Mouse (Mus musculus) gastrocnemius, postnatal 36 days (tissue): ENCODE results near the gene Tmem138. TPM values are rescaled to one million over a fixed set of nuclear protein-coding genes. Genes with fewer than 3 reads are reported as not detected.

Source experiments
- total RNA-seq, 2 experiments: library from RNA; stranded (reverse); gene quantifications; 2 replicates each; pipeline ENCODE4 v1.2.3; 2021

Tmem138 gene
- total RNA-seq, 2 experiments from 2014 or later = 0.71 to 0.94 TPM

Other genes with a start within 250 kb of the Tmem138 start
- 1 to 10 TPM; 2.3 to 2.5 TPM for gene Syt7, start 188.3 kb downstream of the Tmem138 start, total RNA-seq
- gene Lrrc10b, start 119.9 kb downstream of the Tmem138 start, total RNA-seq = under 1 TPM; 0.23 to 0.27 TPM
- under 1 TPM; 0.46 to 0.49 TPM for gene Ppp1r32, start 94.4 kb downstream of the Tmem138 start, total RNA-seq
- gene Cpsf7, start 52.1 kb downstream of the Tmem138 start, total RNA-seq = 10 to 100 TPM; 15.7 to 19.1 TPM
- gene Sdhaf2, start 51.2 kb downstream of the Tmem138 start, total RNA-seq = 10 to 100 TPM; 49.3 to 49.6 TPM
- 1 to 10 TPM; 1.8 to 2.7 TPM for gene Tmem216, start 21.1 kb downstream of the Tmem138 start, total RNA-seq
- gene Cyb561a3, start 190 bp downstream of the Tmem138 start, total RNA-seq = 1 to 10 TPM; 5.4 to 5.8 TPM
- 100 to 1,000 TPM; 111 to 120 TPM for gene Ddb1, start 28.0 kb upstream of the Tmem138 start, total RNA-seq
- 1 to 10 TPM; 2.4 to 4.0 TPM for gene Tkfc, start 28.3 kb upstream of the Tmem138 start, total RNA-seq
- not detected for gene Vwce, start 56.9 kb upstream of the Tmem138 start, total RNA-seq
- not detected for gene Pga5, start 100.7 kb upstream of the Tmem138 start, total RNA-seq
- 10 to 100 TPM; 16.1 to 21.6 TPM for gene Vps37c, start 111.4 kb upstream of the Tmem138 start, total RNA-seq
- gene Cd5, start 161.6 kb upstream of the Tmem138 start, total RNA-seq = under 1 TPM in 1 of 2 experiments, not detected in 1; 0.59 TPM